Mouse (Mus musculus): ENCODE measurements around the gene Csdc2.
A peak's percentile ranks its signal among the peaks of the same experiment; 100 is the strongest.
"Not testable (repeated sequence)": the region's sequence is repeated elsewhere in the genome, so short reads cannot be mapped to it uniquely, and the experiment has no call there.

The Csdc2 gene

DNA sequence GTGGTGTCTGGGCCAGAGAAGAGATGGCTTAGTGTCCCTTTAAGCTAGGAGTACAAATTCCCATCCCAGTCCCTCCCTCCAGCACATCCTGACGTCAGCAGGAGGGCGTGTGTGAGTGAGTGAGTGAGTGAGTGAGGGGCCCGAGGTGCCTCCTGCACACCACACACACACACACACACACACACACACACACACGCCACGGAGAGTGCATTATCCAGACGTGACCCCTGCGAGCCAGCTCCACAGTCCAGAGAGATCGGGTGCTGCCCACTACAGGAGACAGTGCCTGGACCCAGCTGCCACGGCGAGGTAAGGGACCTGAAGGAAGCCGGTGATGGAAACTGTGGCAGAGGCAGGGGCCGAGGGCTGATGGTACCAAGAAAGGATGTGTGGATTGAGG, at the start of gene Csdc2:
Gene Csdc2 (plus strand): TSS at position 81 of the 400 bp plus-strand sequence.
- DNase-seq (ENCODE audit: low spot score in 2 of 2), result peak; percentile 30 to 33

DNA sequence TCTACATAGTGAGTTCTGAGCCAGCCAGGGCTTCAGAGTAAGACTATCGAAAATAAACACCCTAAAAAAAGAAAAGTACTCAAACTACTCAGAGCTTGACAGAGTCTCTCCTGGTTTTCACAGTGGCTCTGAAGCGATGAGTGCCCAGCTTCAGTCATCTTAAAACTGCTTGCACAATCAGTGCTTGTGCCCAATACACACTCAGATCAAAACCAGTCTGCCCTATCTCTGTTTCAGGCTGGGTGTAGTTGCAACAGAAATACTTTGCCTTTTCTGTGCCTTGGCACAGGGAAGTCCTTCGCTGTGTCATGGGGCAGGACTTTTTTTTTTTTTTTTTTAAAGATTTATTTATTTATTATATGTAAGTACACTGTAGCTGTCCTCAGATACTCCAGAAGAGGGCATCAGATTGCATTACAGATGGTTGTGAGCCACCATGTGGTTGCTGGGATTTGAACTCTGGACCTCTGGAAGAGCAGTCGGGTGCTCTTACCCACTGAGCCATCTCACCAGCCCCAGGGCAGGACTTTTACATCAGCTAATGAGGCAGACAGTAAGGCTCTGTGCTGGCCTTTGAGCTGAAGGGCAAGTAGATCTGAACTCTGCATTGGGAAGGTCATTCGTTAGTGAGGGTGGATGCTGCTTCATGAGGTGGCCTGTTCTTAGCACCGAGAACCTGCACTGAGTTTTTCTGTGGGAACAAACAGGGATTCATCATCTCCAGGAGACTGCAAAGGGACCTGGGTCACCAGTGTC, 49.6 kb upstream of the Csdc2 start:
- no peak for DNase-seq (ENCODE audit: low spot score in 2 of 2)

DNA sequence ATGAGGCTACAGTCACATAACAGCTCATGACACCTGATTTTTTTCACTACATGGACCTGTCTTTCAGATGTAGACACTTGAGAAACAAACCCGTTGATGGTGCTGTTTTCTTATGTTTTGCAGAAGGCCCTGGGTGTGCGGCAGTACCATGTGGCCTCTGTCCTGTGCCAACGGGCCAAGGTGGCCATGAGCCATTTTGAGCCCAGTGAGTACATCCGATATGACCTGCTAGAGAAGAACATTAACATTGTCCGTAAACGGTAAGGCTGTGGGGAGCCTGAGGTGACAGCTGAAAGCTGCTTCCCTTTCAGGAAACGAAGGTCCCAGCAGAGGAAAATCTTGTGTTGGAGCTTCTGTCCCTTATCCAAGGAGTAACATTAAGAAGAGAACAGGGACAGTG, 47.4 kb upstream of the Csdc2 start:
- DNase-seq (ENCODE audit: low spot score in 2 of 2), result no peak

DNA sequence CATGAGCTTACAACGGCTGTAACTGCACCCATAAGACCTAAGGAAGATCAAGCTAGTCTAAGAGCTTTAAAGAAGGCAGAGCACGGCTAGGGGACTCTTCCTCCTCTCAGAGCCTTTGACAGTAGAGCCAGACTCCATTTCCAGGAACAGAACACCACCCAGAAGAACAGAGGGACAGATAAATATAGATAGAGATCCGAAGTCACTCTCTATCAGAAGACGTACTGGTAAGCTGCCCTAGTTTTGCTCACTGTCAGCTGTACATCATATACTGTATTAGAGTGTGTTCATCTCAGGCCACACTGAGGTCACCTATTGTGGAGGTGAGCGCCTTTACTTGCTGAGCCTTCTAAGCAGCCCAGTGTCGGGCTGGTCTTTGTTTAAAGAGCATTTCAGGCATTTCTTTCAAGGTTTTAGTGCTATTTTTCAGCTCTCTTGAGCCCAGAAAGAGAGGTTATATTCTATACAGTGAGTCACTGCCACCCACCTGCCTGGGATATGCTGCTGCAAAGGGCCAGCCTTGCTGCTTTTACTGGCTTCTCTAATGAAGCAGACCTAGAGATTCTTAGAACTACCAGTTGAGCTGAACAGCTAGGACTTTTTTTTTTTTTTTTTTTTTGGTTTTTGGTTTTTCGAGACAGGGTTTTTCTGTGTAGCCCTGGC, 45.3 kb upstream of the Csdc2 start:
- DNase-seq (ENCODE audit: low spot score in 2 of 2), result no peak

DNA sequence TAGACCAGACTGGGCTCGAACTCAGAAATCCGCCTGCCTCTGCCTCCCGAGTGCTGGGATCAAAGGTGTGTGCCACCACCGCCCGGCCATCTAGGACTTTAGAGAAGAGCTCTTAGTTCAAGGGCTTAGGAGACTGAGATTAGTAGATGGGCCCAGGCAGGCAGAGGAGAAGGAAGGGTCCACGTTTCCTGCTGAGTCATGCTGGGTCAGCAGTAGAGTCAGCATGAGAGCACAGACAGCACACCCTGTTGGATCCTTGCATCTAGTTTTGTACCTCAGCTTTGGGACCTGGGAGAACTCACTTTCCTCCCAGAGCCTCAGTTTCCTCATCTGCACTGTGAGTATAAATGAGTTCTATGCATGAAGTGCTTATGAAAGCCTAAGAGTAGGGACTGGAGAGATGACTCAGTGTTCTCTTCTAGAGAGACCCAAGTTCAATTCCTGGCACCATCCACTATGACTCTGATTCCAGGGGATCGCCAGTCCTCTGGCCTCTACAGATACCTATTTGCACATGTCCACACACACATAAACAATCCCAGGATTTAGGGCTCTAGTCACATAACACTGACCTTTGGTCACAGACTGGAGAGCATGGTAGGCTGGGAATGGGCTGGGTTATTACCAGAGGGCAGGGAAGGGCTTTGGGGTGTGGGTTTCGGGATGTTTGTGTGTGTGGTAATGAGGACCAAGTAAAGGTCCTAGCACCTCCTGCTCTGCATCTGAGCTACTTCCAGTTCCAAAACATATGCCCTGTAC, 44.6 kb upstream of the Csdc2 start:
- DNase-seq (ENCODE audit: low spot score in 2 of 2), result no peak

DNA sequence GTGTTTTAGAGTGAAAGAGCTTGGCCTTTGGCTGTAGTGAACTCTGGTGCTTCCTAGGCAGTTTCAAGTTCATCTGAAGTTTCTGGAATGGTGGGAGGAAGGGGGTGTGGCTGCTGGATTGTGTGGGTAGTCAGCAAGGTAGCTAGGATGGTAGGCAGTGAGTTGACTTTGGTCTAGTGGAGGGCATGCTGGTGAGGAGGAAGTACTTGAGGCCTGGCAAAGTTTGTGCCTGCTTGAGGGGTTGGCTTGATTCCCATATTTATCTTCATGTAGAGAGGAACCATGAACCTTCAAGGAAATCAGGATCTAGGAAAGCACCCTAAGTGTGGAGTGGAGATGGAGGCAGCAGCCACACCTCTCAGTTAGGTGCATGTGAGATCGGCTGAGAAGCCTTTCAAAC, 42.6 kb upstream of the Csdc2 start:
- DNase-seq (ENCODE audit: low spot score in 2 of 2), result no peak

DNA sequence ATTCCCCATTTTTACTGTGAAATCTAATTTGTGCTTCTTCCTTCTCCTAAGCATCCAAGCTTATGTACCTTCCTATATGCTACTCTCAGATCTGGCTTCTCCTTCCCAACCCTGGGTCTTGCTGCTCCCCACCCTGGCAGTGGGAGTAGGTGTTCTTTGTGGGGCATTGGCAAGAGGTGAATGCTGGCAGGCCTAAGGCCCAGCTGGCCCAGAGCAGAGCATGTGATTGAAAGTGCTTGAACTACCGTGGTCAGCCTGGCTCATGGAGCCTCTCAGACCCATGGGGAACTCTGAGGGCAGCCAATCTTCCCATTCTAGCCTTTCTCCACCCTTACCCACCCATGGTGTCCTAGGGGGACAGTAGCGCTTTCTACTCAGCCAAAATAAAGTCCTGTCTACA, 40.2 kb upstream of the Csdc2 start:
- no peak for DNase-seq (ENCODE audit: low spot score in 2 of 2)

DNA sequence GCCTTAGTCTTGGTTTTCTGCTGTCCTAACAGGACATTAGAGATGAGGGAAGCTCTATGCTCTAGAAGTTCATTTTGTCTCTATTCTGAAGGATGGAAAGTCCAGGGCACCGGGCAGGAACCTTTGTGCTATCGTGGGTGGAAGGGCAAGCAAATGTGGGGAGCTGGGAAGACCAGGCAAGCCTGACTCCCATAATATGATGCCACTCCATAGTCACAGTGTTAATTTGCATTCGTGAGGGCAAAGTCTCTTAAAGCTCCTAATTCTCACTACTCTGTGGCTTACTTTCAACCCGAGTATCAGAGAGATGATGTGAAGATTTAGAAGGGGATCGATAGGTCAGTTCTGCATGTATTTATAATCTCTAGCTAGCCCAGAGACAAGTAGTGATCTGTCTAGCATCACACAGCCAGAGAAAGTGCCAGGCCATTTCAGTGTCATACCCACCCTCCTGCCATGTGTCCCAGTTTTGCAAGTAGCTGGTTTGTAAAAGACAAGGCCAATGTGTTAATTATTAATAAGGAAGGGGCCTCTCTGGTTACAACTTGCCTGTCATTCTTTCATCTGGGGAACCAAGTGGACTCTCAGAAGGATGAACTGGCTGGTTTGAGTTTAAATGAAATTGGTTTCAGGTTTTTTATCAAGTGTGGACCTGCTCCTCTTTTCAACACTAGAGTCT, 38.8 kb upstream of the Csdc2 start:
- no peak for DNase-seq (ENCODE audit: low spot score in 2 of 2)

DNA sequence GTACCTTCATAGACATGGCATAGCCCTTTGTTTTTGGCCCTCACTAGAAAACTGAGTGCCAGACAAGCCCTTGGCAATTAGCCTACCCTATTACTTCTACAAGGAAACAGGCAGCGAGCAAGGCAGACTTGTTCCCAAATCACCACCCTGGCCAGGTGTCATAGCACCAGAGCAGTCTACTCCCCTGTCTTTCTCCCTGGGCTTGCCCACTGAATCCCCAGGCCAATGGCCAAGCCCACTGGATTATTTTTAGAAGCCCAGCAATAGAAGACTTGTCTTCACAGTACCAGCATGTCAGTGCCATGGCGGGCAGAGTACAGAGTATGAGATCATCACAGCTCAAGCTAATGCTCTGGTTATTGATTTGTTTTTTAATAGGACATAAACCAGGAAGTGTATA, 37.8 kb upstream of the Csdc2 start:
- DNase-seq (ENCODE audit: low spot score in 2 of 2), result no peak

DNA sequence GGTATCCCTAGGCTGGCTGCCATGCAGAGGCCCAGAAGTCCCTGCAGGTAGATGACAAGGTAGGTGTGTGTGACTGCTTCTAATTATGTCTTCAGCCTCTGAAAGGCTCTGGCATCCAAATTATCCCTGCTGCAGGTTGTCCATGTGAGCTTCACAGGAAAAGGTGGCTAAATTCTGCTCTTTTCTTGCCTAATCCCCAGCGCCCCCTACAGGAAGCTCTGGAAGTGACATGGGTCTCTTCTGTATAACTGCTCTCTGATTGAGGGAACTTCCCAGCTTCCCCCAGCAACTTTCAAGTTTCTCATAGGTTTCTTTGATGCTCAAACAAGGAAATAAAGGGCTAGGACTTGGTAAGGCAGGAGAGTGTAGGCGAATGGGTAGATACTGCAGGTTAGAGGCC, 31.6 kb upstream of the Csdc2 start:
- DNase-seq (ENCODE audit: low spot score in 2 of 2), result peak; percentile 44 to 61

DNA sequence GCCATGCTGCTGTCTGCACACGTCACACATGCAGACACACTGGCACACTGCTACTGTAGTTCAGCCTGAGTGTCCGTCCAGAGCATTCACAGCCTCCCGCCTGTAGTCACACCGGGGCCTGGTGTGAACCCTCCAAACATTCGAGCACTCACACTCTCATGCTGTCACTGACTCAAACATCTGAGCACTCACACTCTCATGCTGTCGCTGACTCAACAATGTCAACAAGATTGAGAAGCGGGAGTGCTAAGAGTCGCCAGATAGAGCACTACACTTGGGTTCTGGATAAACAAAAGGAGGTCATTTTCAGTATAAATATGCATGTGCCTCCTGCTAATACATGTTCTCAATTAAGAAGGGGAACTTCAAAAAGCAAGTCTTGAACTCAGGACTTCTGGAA, 28.6 kb upstream of the Csdc2 start:
- DNase-seq (ENCODE audit: low spot score in 2 of 2), result no peak

DNA sequence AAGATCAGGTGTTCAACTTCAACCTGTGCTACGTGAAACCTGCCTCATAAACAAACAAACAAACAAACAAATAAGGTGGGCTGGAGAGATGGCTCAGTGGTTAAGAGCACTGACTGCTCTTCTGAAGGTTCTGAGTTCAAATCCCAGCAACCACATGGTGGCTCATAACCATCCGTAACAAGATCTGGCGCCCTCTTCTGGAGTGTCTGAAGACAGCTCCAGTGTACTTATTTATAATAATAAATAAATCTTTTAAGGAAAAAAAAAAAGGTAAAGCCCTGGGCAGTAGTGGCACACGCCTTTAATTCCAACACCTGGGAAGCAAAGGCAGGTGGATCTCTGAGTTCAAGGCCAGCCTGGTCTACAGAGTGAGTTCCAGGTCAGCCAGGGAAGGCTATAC, 27.8 kb upstream of the Csdc2 start:
- DNase-seq (ENCODE audit: low spot score in 2 of 2), result not testable (repeated sequence)

DNA sequence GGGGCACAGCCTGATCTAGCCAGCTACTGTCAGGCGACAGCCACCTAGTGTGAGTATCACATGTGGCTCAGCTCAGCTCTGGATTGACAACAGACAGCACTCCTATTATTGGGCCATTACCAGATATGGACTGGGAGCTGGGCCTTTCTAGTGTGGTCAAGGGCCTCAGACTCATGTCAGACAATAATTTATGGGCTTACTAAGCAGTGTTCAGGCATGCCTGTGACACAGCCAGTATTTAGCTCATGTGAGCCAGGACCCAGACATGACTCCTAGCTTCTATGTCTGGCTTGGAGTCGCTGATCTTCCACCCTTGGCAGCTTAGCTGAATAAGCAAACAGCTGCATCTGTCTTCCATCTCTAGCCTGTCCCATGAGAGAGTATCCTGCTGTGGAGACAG, 24.1 kb upstream of the Csdc2 start:
- no peak for DNase-seq (ENCODE audit: low spot score in 2 of 2)

DNA sequence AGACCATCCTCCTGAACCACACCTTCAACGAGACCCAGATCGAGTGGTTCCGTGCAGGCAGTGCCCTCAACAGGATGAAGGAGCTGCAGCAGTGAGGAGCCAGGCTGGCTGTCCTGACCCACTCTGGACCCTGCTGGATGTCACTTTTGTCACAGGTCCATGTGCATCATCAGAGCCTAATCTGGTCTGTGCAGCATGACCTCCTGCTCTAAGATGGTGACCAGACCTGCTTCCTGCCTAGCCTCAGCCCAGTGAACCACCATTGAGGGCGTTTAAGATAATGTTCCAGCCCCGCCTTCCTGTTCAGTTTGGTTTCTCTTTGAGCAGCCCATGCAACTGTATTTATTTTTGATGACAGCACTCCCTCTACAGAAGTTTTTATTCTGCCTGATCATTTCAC, 21.9 kb upstream of the Csdc2 start:
- DNase-seq (ENCODE audit: low spot score in 2 of 2), result no peak

DNA sequence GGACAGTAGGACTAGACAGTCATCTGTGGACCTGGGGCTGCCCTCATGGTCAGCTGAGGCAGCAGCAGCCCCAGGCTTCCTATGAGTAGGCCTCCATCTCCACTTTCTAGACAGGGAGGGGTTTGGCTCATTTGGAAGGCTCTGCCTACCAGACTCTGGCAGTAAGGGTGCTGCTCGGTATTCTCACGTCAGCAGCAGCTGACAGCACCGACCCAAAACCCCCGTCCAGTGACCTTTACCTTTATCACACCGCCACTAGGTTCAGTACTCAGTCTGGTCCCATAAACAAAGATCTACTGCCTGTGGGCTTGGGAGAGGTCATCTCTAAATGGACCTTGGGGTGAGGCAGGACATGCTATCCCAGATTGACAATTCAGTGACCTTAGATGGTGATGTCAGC, 20.9 kb upstream of the Csdc2 start:
- DNase-seq (ENCODE audit: low spot score in 2 of 2), result no peak

DNA sequence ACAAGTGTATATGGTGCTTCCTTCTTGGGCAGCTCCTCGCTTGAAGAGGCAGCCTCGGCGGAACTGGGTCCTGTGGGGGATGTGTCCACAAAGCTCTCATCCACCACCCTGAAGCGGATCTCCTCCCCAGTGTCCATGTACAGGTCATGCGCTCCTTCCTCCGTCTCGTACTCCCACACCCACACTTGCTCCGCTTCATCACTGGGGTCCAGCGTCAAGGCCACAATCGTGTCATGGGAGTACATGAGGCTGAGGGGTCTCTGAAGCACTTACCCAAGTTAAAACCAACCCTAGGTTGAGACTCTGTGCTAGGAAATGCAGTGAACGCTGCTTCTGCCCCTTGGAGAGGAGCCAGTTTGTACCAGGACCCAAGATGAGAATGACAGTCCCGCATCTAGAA, 19.4 kb upstream of the Csdc2 start:
- DNase-seq (ENCODE audit: low spot score in 2 of 2), result no peak

DNA sequence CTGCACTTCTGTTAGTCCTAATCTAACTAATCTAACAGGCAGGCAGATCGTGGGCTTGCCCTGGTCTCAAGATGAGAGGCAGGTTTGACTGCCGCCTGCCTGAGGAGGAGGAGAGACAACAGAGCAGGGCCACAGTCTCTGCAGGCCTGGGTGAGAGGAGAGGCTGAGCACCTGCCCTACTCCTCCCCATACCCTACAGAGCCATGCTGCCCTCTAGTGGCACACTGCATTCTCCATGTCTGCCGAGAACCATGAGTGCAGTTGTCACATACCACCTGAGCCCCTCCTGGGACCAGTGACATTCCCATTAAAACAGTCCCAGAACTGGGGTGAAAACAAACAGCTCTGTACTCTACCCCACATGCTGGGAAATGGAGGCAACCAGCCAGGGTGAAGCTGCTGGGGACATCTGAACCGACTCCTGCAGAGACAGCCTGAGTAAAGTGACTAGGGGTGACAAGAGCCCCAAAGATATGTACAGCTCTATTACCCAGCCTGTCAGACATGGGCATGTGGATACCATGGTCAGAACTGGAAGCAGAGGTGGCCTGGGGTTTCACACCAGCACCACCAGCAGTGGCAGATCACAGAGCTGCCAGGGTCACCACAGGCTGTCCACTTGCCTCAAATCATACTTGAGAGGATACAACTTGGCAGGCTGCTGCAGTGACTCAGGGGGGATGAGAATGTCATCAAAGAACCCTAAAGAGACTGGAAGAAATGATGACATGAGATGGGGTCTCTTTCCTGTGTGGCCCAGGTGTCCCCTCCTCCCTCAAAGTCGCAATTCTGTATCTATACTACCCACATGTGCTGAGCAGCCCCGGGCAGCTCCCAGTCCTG, 18.7 kb upstream of the Csdc2 start:
- peak; percentile 41 to 67 for DNase-seq (ENCODE audit: low spot score in 2 of 2)

DNA sequence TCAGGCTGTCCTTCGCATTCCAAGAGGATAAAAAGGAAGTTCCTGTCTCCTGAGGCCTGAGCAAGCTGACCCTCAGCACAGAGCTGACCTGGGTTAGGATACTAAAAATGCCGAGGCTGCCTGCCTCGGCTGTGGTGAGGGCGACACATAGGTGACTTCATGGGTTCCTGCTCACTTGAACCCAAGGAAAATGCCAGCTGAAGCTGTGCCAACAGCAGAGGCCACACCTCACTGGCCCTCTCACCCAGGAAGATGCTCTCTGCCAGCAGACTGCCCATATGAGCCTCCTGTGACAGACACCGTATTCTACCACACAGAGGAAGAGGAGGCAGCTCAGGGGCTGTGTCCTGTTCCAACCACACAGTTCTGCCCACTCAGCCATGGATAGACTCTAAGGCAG, 17.5 kb upstream of the Csdc2 start:
- DNase-seq (ENCODE audit: low spot score in 2 of 2), result no peak

DNA sequence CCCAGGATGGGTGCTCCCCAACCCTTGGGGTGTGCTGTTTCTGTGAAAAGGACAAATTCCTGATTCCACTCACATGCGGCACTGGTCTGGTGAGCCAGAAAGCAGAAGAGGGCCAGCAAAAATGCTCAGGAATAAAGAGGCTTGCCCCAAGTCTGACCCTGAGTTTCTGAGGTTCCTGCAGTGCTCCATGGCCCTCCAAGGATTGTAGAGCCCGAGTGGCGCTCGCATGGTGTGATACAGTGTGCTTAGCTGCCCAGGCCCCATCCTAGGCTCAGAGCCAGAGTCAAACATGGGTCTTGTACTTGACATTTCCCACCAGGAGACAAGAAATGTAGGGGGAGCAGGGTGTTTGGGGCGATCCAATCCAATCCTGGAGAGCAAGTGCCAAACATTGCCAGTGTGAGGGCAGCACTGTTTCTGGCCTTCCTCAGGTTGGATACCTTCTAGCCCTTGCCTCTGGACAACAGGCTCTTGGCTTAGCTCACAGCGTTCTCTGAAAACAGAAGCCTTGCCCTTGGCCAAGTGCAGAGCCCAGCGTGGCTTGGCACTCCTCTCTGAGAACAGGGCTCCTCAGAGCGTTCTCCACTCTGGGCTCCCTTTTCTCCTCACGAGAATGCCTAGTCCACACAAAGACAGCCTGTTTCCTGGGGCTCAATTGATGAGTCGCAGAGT, 15.9 kb upstream of the Csdc2 start:
- no peak for DNase-seq (ENCODE audit: low spot score in 2 of 2)

DNA sequence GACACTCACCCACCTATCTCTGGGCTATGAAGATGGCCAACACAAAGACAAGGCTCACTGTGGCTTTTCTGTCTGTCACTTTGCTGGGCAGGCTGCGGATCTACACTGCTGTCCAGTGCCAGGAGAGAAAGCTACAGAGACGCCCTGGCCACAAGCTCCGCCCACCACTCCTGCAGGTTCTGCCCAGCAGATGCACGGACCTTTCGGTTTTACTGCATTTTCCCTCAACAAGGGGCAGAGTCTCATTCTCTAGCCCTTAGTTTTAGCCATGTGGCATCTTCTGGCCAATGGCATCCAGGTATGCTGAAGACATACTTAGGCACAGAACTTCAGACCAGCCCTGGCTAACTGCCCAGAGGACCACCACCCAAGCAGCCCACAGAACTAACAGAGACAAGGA, 15.3 kb upstream of the Csdc2 start:
- DNase-seq (ENCODE audit: low spot score in 2 of 2), result no peak

DNA sequence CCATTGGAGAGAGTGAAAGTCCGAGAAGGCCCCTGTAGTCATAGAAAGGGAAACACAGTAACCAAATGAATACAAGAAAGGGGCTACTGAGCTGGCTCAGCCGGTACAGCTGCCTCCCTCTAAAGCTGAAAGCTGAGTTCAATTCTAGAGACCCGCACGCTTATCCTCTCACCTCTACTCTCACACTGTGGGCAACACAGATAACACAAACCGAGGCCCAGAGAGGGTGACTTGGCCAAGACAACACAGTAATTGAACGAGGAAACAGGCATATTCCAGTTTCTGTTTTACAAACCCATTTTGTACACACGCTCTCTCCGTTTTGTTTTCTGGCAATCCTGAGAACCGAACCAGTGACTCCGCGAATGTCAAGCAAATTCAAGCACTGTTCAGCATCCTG, 11.6 kb upstream of the Csdc2 start:
- no peak for DNase-seq (ENCODE audit: low spot score in 2 of 2)
